In the genomic region with DNA sequence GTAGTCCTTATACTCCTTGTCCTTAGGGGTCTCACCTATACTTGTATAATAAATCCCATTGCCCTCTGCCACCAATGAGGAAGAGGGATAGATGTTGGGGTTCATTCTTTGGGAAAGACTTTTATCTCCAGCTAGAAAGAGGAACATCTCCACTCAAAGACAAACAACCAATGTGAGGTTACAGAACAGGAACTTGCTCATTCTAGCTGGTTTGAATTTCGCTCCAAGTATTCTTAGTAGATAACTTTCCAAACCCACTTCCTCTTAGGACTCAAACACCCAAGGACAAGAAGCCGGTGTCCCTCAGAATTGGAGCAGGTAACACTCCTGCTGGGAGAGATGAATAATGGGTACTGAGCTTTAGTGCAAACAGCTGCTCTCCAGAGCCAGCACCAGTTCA, we compare ENCODE assay signal across 14 mouse cellular contexts.
"Had no signal": no experiment of that assay in that cellular context is flagged by ENCODE, and none has a peak within 500 bp of the region (broad histone marks: within the 10 kb centered on the region; RNA-seq: fewer than 3 reads in every experiment).

No protein-coding gene starts in this region.

- H3K9ac ChIP-seq: lung, embryonic 14.5 days; midbrain, embryonic 12.5 days; neural tube, embryonic 12.5 days; stomach, embryonic 15.5 days had no signal

- H3K4me3 ChIP-seq: megakaryocyte, embryonic 14.5 days; midbrain, embryonic 12.5 days; neural tube, embryonic 12.5 days; stomach, embryonic 15.5 days had no signal

- H3K36me3 ChIP-seq: midbrain, embryonic 12.5 days; neural tube, embryonic 12.5 days; stomach, embryonic 15.5 days had no signal

- DNase-seq: lung, adult 18-20 months; lung, embryonic 14.5 days; lung, postnatal 10 days; lung, postnatal 4 days; midbrain, embryonic 14.5 days; right cerebral cortex, postnatal 14 days; thymus, adult 2 months; thymus, postnatal 25 days; thymus, postnatal 4 days had no signal

- H3K27ac ChIP-seq: midbrain, embryonic 12.5 days; neural tube, embryonic 12.5 days; stomach, embryonic 15.5 days; stomach, postnatal 0 days had no signal

- H3K9me3 ChIP-seq: megakaryocyte, embryonic 14.5 days; midbrain, embryonic 12.5 days; neural tube, embryonic 12.5 days; stomach, embryonic 15.5 days had no signal

- H3K4me2 ChIP-seq: lung, embryonic 14.5 days; midbrain, embryonic 12.5 days; neural tube, embryonic 12.5 days; stomach, embryonic 15.5 days had no signal

- H3K27me3 ChIP-seq: megakaryocyte, embryonic 14.5 days; midbrain, embryonic 12.5 days; neural tube, embryonic 12.5 days; stomach, embryonic 15.5 days had no signal
